Mouse (Mus musculus) cerebellum, adult 2 months (tissue): ENCODE measurements around the gene Cactin. TPM values are rescaled to one million over a fixed set of nuclear protein-coding genes. Genes with fewer than 3 reads are reported as not detected.

ENCODE experiments used
- DNase-seq, 2 experiments: peaks; one replicate each; pipeline ENCODE4 v3.0.0; 2021
- H3K27ac ChIP-seq: fragments of 200-500 bp; 2 replicates; pipeline ENCODE4 v1.5.1; 2012; ENCODE audit warnings: low read length, control low read depth, inconsistent platforms; ENCODE audit not compliant: insufficient read depth
- H3K27me3 ChIP-seq: fragments of 200-500 bp; 2 replicates; pipeline ENCODE4 v1.6.1; 2012; ENCODE audit warnings: inconsistent platforms, mild to moderate bottlenecking, low read length, moderate library complexity; ENCODE audit not compliant: control insufficient read depth, insufficient read depth
- H3K4me1 ChIP-seq: fragments of 200-500 bp; 2 replicates; pipeline ENCODE4 v1.6.1; 2011; ENCODE audit warnings: low read length; ENCODE audit not compliant: control insufficient read depth, insufficient read depth
- H3K4me3 ChIP-seq: fragments of 200-500 bp; replicated peaks from 2 replicates; pipeline ENCODE3; 2011; ENCODE audit warnings: mild to moderate bottlenecking, low read depth, low read length, control low read depth; ENCODE audit not compliant: insufficient read depth
- CTCF ChIP-seq: fragments of 200-500 bp; IDR thresholded peaks from 2 replicates; pipeline ENCODE4 v1.5.1; 2011; ENCODE audit warnings: low read depth, mild to moderate bottlenecking, control low read depth, low read length, moderate library complexity, borderline replicate concordance; ENCODE audit not compliant: insufficient read depth
- POLR2A ChIP-seq: fragments of 200-500 bp; IDR thresholded peaks from 2 replicates; pipeline ENCODE4 v1.6.1; 2011; ENCODE audit warnings: low read length, control low read depth, borderline replicate concordance; ENCODE audit not compliant: insufficient read depth
- WGBS: fragments of 180-500 bp; shearing (Covaris S2); methylation state at CpG from one replicate; pipeline ENCODE4 v1.1.7; 2018; 5-methylcytosine and 5-hydroxymethylcytosine counted together
- polyA plus RNA-seq: library from polyadenylated mRNA; depleted of rRNA; stranded (reverse); fragments of >200 nt; gene quantifications from 2 replicates; pipeline ENCODE4 v1.2.3, GENCODE M21; 2012

Gene Cactin
- polyA plus RNA-seq, 1 experiment: 36.3 TPM

- DNase-seq: no peak
- Histone ChIP-seq H3K27ac (no peak overlapping the region), H3K27me3 (no peaks in the 10 kb centered on the region), H3K4me3 (peak overlapping the region; percentile 82), H3K4me1 (peaks cover 20% of the 10 kb centered on the region)
- no peak for TF ChIP-seq CTCF
- TF ChIP-seq POLR2A: no peak
- 12% methylated on average over 4 of the region's 4 CpGs for WGBS
Measured at GRCm38 (mm10) chr10:81358209-81358608, 37.3 kb downstream of the Cactin start.

- TF ChIP-seq POLR2A (no peak), CTCF (no peak)
- DNase-seq: no peak
- Histone ChIP-seq H3K27me3 (no peaks in the 10 kb centered on the region), H3K4me3 (peak overlapping the region; percentile 82), H3K4me1 (peaks cover 20% of the 10 kb centered on the region), H3K27ac (no peak overlapping the region)
- 75% methylated on average over 1 of the region's 1 CpGs for WGBS
Measured at GRCm38 (mm10) chr10:81358841-81359240, 37.9 kb downstream of the Cactin start.

GRCm38 (mm10) chr10:81360721-81361120 is 39.8 kb downstream of the Cactin start:
- no peak for DNase-seq
- 74% methylated on average over 8 of the region's 8 CpGs for WGBS
- no peaks in the 10 kb centered on the region for H3K27me3 ChIP-seq
- TF ChIP-seq POLR2A: no peak
- TF ChIP-seq CTCF: no peak
- H3K4me1 ChIP-seq: peaks cover 34% of the 10 kb centered on the region
- no peak overlapping the region for H3K4me3 ChIP-seq
- H3K27ac ChIP-seq: no peak overlapping the region

- peaks cover 30% of the 10 kb centered on the region for H3K4me1 ChIP-seq
- H3K4me3 ChIP-seq: no peak overlapping the region
- H3K27me3 ChIP-seq: no peaks in the 10 kb centered on the region
- WGBS: 82% methylated on average over 12 of the region's 12 CpGs
- DNase-seq: no peak
- TF ChIP-seq CTCF: no peak
- no peak for TF ChIP-seq POLR2A
- H3K27ac ChIP-seq: no peak overlapping the region
Measured at GRCm38 (mm10) chr10:81362336-81362949, 41.5 kb downstream of the Cactin start.

- WGBS: 46% methylated on average over 54 of the region's 54 CpGs
Measured at GRCm38 (mm10) chr10:81363436-81364346, 42.8 kb downstream of the Cactin start.

GRCm38 (mm10) chr10:81364666-81365065 is 43.8 kb downstream of the Cactin start:
- no peaks in the 10 kb centered on the region for H3K27me3 ChIP-seq
- no peak for TF ChIP-seq CTCF
- TF ChIP-seq POLR2A: no peak
- H3K4me3 ChIP-seq: no peak overlapping the region
- peaks cover 20% of the 10 kb centered on the region for H3K4me1 ChIP-seq
- DNase-seq: peak in 1 of 2 experiments; percentile 53
- 15% methylated on average over 28 of the region's 28 CpGs for WGBS
- no peak overlapping the region for H3K27ac ChIP-seq

More at GRCm38 (mm10) chr10:81363436-81364346, 42.8 kb downstream of the Cactin start:
- Histone ChIP-seq H3K4me3 (no peak overlapping the region), H3K4me1 (peaks cover 27% of the 10 kb centered on the region), H3K27ac (no peak overlapping the region), H3K27me3 (no peaks in the 10 kb centered on the region)
- no peak for TF ChIP-seq CTCF
- no peak for DNase-seq

GRCm38 (mm10) chr10:81365073-81365472 is 44.2 kb downstream of the Cactin start:
- peak in 1 of 2 experiments; percentile 41 for DNase-seq
- TF ChIP-seq CTCF (no peak), POLR2A (no peak)
- Histone ChIP-seq H3K27me3 (no peaks in the 10 kb centered on the region), H3K27ac (no peak overlapping the region), H3K4me3 (no peak overlapping the region), H3K4me1 (peaks cover 16% of the 10 kb centered on the region)
- WGBS: 38% methylated on average over 4 of the region's 4 CpGs

- no peaks in the 10 kb centered on the region for H3K27me3 ChIP-seq
- no peak for DNase-seq
- no peak within 1 kb of the TSS for H3K27ac ChIP-seq
- 44% methylated on average over 12 of the region's 12 CpGs for WGBS
- H3K4me1 ChIP-seq: peaks cover 15% of the 10 kb centered on the region
- H3K4me3 ChIP-seq: no peak within 1 kb of the TSS
- TF ChIP-seq POLR2A (no peak), CTCF (no peak)
Measured at GRCm38 (mm10) chr10:81365672-81366476, 45.0 kb downstream of the Cactin start, which contains the start of gene 4930404N11Rik. Gene 4930404N11Rik (minus strand): TSS chr10:81365816.
